Mouse (Mus musculus) ES-Bruce4 (cell line): Measurements from ENCODE around the gene Sfxn5.

Experiments
- CTCF ChIP-seq: IDR thresholded peaks from one replicate; pipeline ENCODE4 v1.8.1; 2011; ENCODE audit warnings: low read depth, low read length
- EP300 ChIP-seq: IDR thresholded peaks from 2 replicates; pipeline ENCODE4 v1.6.1; 2011; ENCODE audit warnings: low read depth, low read length; ENCODE audit not compliant: insufficient read depth
- POLR2A ChIP-seq: IDR thresholded peaks from one replicate; pipeline ENCODE4 v1.8.1; 2011; ENCODE audit warnings: low read length; ENCODE audit not compliant: insufficient read depth

- TF ChIP-seq POLR2A = no peak
- no peak for TF ChIP-seq CTCF
- peak; percentile 87 for TF ChIP-seq EP300
These were observed 101.2 kb downstream of the Sfxn5 start for GRCm38 (mm10) chr6:85232045-85232444.
